Mouse (Mus musculus) heart, adult 2 months (tissue): Measurements from ENCODE around the gene Cpxm2.

Source experiments
- CTCF ChIP-seq: fragments of 200-600 bp; IDR thresholded peaks from 2 replicates; pipeline ENCODE4 v1.8.1; 2022; ENCODE audit warnings: antibody characterized with exemption, mild to moderate bottlenecking, moderate library complexity
- POLR2A ChIP-seq: fragments of 200-500 bp; IDR thresholded peaks from 2 replicates; pipeline ENCODE4 v1.6.1; 2011; ENCODE audit warnings: mild to moderate bottlenecking, low read depth, low read length, control low read depth; ENCODE audit not compliant: insufficient read depth

DNA sequence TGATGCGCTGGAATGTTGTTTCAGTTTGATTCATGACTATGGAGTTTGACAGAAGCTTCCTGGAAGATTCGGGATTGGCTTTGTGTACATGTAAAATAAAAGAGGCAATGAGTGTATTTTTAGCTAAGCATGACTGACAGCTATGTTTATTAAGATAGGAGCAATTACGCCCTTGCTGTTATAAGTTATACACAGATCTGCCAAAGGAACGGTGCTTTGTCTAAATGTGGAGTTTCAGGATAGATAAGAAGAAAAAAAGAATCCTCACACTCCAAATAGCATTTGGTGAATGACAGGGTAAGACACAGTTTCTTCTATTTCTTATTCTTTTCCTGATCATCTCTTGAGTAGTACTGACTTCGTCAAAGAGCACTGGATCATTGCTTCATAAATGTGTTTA, 17.2 kb upstream of the Cpxm2 start:
- no peak for TF ChIP-seq CTCF
- TF ChIP-seq POLR2A: no peak
